8 mouse cellular contexts compared by ENCODE assay signal in the genomic region with DNA sequence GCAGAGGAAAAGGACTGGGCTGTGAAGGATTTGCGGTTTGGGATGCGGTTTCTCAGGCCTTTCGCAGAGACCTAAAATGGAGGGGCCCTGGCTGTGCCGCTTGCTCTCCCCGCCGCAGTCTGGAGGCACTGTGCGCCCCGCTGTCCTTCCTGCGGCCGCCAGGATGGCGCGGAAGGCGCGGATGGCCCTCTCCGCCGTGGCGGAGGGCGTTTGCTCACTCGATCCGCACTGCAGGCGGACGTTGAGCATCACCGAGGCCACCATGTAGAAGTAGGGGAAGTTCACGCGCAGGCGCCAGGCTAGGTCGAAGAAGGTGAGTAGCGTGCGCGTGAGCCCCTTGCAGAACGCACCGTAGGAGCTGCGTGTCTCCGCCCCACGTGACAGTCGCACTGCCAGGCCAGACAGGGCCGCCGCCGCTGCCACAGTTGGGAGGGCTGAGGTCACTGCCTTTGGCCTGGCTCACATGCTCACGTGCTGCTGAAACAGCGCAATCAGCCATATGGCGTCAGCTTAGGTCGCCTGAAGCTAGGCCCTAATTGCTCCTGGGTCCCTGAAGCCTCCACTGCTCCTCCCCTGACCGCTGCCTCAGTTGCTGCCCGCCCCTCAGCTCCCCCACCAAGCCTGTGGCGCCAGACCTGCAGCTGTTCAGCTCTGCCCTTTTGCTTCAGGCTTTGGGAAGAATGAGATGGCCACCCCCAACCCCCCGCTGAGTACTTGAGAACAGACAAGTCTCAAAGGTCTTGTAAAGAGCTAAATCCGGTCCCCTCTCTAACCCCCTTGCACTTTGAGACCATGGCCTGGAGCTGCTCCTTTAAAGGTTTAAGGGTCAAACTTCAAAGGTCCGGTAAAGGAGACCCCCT. TPM values are rescaled to one million over a fixed set of nuclear protein-coding genes. Genes with fewer than 3 reads are reported as not detected.
A peak's percentile ranks its signal among the peaks of the same experiment; 100 is the strongest.
DNase-seq lines count a peak whose midpoint lies in the region; ATAC-seq lines count a peak whose summit lies in the region.

No protein-coding gene starts in this region.

- intact Hi-C loops in left cerebral cortex, postnatal 14 days (cut with DNase I): no loop called here

- H3K9ac ChIP-seq in intestine, embryonic 16.5 days (ENCODE audit: low read depth, low read length): peak overlapping the region; percentile 51
- H3K9ac ChIP-seq in stomach, embryonic 16.5 days (ENCODE audit: low read length): no peak overlapping the region; the same call in 1 of the 2 replicates

- peak overlapping the region; percentile 54 for H3K4me2 ChIP-seq in intestine, embryonic 16.5 days (ENCODE audit: low read depth, low read length)
- H3K4me2 ChIP-seq in stomach, embryonic 16.5 days (ENCODE audit: low read depth, low read length): peak overlapping the region; percentile 49

- no peaks in the 10 kb centered on the region for H3K27me3 ChIP-seq in intestine, embryonic 16.5 days (replicated peaks; ENCODE audit: control insufficient read depth, insufficient read depth, low read length)
- H3K27me3 ChIP-seq in stomach, embryonic 16.5 days (ENCODE audit: control insufficient read depth, insufficient read depth, low read length): no peaks in the 10 kb centered on the region

- no peaks in the 10 kb centered on the region for H3K4me1 ChIP-seq in intestine, embryonic 16.5 days (ENCODE audit: control insufficient read depth, insufficient read depth, low read length)
- peaks cover 3% of the 10 kb centered on the region; the same call in 1 of the 2 replicates for H3K4me1 ChIP-seq in stomach, embryonic 16.5 days (ENCODE audit: control insufficient read depth, insufficient read depth, low read length)

- H3K36me3 ChIP-seq in intestine, embryonic 16.5 days (ENCODE audit: control insufficient read depth, insufficient read depth, low read length): no peaks in the 10 kb centered on the region
- H3K36me3 ChIP-seq in stomach, embryonic 16.5 days (ENCODE audit: control insufficient read depth, insufficient read depth, low read length): no peaks in the 10 kb centered on the region

- 16% methylated on average over 46 of the region's 49 CpGs for WGBS in intestine, embryonic 16.5 days
- WGBS in stomach, embryonic 16.5 days: 18% methylated on average over 49 of the region's 49 CpGs

- H3K9me3 ChIP-seq in intestine, embryonic 16.5 days (ENCODE audit: control insufficient read depth, low read length): no peaks in the 10 kb centered on the region
- H3K9me3 ChIP-seq in stomach, embryonic 16.5 days (replicated peaks; ENCODE audit: control insufficient read depth, low read length): no peaks in the 10 kb centered on the region

- no peak overlapping the region for H3K27ac ChIP-seq in intestine, embryonic 16.5 days (ENCODE audit: low read length)
- no peak overlapping the region for H3K27ac ChIP-seq in stomach, embryonic 16.5 days (ENCODE audit: low read length)

- ATAC-seq in intestine, embryonic 16.5 days: peak; percentile 81
- peak; percentile 80 for ATAC-seq in megakaryocyte progenitor cell, adult 5-6 weeks (replicated peaks; ENCODE audit: poor library complexity)
- peak; percentile 29; the same call in 1 of the 2 replicates for ATAC-seq in stomach, embryonic 16.5 days (ENCODE audit: insufficient read depth, low FRiP score)

- H3K4me3 ChIP-seq in intestine, embryonic 16.5 days (ENCODE audit: low read length): peak overlapping the region; percentile 30
- H3K4me3 ChIP-seq in stomach, embryonic 16.5 days (replicated peaks; ENCODE audit: low read length): peak overlapping the region; percentile 29

- DNase-seq in adrenal gland, postnatal 14 days: peak; percentile 57
- peak; percentile 77 for DNase-seq in embryo, embryonic 10.5 days (ENCODE audit: low spot score)
- peak; percentile 92 for DNase-seq in heart, adult 11 months
- DNase-seq in left cerebral cortex, postnatal 14 days (ENCODE audit: low spot score in 2 of 2): peak; percentile 12 to 28
- DNase-seq in urinary bladder, adult 2 months (ENCODE audit: low spot score): no peak

RNA-seq across cellular contexts. Expression of gene 4930502E18Rik, which starts 8.1 kb away (rescaled TPM):
- total RNA-seq in adrenal gland, postnatal 14 days (2021): not detected in 2 replicates
- polyA plus RNA-seq in intestine, embryonic 16.5 days (2015; fragmentation: Nextera tagmentation; extraction: Ambion mirVana): 0.12 TPM in 1 of 2 replicates, not detected in the other
- under 1 TPM in 1 of 2 experiments, not detected in 1; 0.24 TPM for total RNA-seq in left cerebral cortex, postnatal 14 days (2021)
- total RNA-seq in megakaryocyte progenitor cell, adult 5-6 weeks (2015): not detected in 2 replicates
- total RNA-seq in megakaryocyte progenitor cell, adult 5-6 weeks (2017): not detected in 2 replicates
- polyA plus RNA-seq in stomach, embryonic 16.5 days (2015; fragmentation: Nextera tagmentation; extraction: Ambion mirVana): 0.12 TPM in 1 of 2 replicates, not detected in the other
- polyA plus RNA-seq in urinary bladder, adult 2 months (2012; rRNA removed): not detected in 2 replicates

RNA-seq across cellular contexts. Expression of gene 1700013H16Rik, which starts 41.1 kb away (rescaled TPM):
- not detected in 2 replicates for total RNA-seq in adrenal gland, postnatal 14 days (2021)
- 0.18 TPM in 1 of 2 replicates, not detected in the other for polyA plus RNA-seq in intestine, embryonic 16.5 days (2015; fragmentation: Nextera tagmentation; extraction: Ambion mirVana)
- not detected for total RNA-seq in left cerebral cortex, postnatal 14 days (2021)
- not detected in 2 replicates for total RNA-seq in megakaryocyte progenitor cell, adult 5-6 weeks (2015)
- total RNA-seq in megakaryocyte progenitor cell, adult 5-6 weeks (2017): not detected in 2 replicates
- polyA plus RNA-seq in stomach, embryonic 16.5 days (2015; fragmentation: Nextera tagmentation; extraction: Ambion mirVana): not detected in 2 replicates
- not detected in 2 replicates for polyA plus RNA-seq in urinary bladder, adult 2 months (2012; rRNA removed)

RNA-seq across cellular contexts. Expression of gene Rtl8b, which starts 46.3 kb away (rescaled TPM):
- 98.2 and 103 TPM in 2 replicates for total RNA-seq in adrenal gland, postnatal 14 days (2021)
- 35.4 TPM in 2 replicates for polyA plus RNA-seq in intestine, embryonic 16.5 days (2015; fragmentation: Nextera tagmentation; extraction: Ambion mirVana)
- 100 to 1,000 TPM; 269 to 272 TPM for total RNA-seq in left cerebral cortex, postnatal 14 days (2021)
- total RNA-seq in megakaryocyte progenitor cell, adult 5-6 weeks (2015): 12.8 and 15.5 TPM in 2 replicates
- total RNA-seq in megakaryocyte progenitor cell, adult 5-6 weeks (2017): 3.3 and 7.5 TPM in 2 replicates
- 30.5 and 35.6 TPM in 2 replicates for polyA plus RNA-seq in stomach, embryonic 16.5 days (2015; fragmentation: Nextera tagmentation; extraction: Ambion mirVana)
- polyA plus RNA-seq in urinary bladder, adult 2 months (2012; rRNA removed): 71.0 and 76.2 TPM in 2 replicates

RNA-seq across cellular contexts. Expression of gene Zfp36l3, which starts 59.6 kb away (rescaled TPM):
- not detected in 2 replicates for total RNA-seq in adrenal gland, postnatal 14 days (2021)
- not detected in 2 replicates for polyA plus RNA-seq in intestine, embryonic 16.5 days (2015; fragmentation: Nextera tagmentation; extraction: Ambion mirVana)
- not detected for total RNA-seq in left cerebral cortex, postnatal 14 days (2021)
- total RNA-seq in megakaryocyte progenitor cell, adult 5-6 weeks (2015): not detected in 2 replicates
- not detected in 2 replicates for total RNA-seq in megakaryocyte progenitor cell, adult 5-6 weeks (2017)
- not detected in 2 replicates for polyA plus RNA-seq in stomach, embryonic 16.5 days (2015; fragmentation: Nextera tagmentation; extraction: Ambion mirVana)
- 0.04 TPM in 1 of 2 replicates, not detected in the other for polyA plus RNA-seq in urinary bladder, adult 2 months (2012; rRNA removed)

Comparison
In these comparisons a context has a peak if more than half of its experiments do, and no peak if none do; other contexts are left out.
1. ATAC-seq: peak in every context shown above with its lines; median percentile 81 in intestine, embryonic 16.5 days; 80 in megakaryocyte progenitor cell, adult 5-6 weeks; 29 in stomach, embryonic 16.5 days.